Mouse (Mus musculus): ENCODE results near the gene Zbtb20. TPM values are rescaled to one million over a fixed set of nuclear protein-coding genes. Genes with fewer than 3 reads are reported as not detected.
A peak's percentile ranks its signal among the peaks of the same experiment; 100 is the strongest.
"Not testable (repeated sequence)": the region's sequence is repeated elsewhere in the genome, so short reads cannot be mapped to it uniquely, and the experiment has no call there.

Gene Zbtb20
- total RNA-seq, 1 experiment from 2014 or later, result 147 TPM

- DNase-seq, result no peak
Measured at GRCm38 (mm10) chr16:42910716-42911115, 35.0 kb downstream of the Zbtb20 start.

DNA sequence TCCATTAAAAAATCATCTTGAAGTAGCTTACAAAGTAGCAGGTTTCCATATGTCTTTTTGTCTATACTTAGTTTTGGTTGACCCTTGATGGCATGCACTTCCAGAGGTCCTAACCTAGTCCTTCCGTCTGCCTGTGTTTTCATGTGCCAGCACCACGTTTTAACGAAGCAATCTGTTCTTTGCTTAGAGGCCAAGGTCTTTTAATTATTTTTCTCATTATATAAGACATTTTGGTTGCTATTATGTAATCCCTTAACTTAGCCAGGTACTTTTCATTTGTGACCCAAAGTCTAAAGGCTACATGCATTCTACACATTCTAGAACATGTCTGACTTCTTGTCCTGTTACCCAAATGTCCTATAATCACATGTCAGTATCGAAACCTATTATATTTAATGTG is 35.6 kb downstream of the Zbtb20 start:
- no peak for DNase-seq

DNA sequence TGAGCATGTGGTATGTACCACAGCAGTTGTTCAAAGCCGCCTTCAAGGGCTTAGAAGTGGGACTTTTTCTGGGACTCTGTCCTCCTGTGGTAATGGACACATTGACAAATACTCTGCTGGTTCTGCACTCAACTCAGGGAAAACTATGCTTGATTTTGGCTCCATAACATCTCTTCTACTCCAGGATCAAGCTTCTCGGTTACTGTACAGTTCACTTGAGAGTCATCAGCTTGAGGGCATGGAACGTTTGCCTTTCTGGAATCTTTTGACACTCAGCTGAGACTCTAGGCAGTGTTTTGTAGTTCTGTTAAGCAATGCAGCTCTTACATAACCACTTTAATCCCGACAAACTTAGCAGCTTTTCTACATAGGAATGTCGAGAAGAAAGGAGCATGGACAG is 36.1 kb downstream of the Zbtb20 start:
- no peak for DNase-seq

- no peak for DNase-seq
Measured at GRCm38 (mm10) chr16:42913291-42913690, 37.6 kb downstream of the Zbtb20 start.

GRCm38 (mm10) chr16:42914457-42915085 is 38.9 kb downstream of the Zbtb20 start:
- DNase-seq, result peak; percentile 78

DNA sequence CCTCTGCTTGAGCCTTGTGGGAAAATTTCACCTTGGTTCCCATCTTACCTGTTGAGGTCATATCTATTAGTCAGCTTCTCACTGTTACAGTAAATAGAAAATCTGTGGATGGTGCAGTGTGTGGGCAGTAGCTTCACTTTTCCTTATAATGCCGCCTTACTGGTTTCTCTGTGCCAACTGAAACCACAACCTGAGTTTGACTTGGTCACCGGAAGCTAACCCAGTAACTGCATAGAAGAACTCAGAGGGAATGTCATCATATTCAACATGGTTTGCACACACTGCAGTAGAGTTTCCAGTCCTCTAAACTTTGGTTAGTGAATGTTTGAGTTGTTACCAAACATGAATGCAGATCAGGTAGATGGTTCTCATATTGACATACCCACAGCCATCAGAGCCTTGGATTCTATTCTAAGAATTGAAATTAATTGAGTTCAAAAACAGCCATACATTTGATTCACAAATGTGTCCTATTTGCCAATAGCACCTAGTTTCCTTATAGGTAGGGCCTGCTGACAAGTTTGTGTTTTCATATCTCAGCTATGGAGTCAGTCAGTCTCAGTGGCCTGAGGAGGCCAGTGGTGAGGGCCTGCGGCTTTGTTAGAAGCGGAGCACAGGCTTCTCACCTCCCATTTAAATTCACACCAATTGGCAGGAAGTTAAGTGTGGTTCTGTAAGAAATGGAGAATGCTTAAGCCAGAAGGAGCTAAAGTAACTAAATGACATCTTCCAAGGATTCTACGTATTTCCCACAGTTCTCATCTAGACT is 44.5 kb downstream of the Zbtb20 start:
- DNase-seq, result no peak

DNA sequence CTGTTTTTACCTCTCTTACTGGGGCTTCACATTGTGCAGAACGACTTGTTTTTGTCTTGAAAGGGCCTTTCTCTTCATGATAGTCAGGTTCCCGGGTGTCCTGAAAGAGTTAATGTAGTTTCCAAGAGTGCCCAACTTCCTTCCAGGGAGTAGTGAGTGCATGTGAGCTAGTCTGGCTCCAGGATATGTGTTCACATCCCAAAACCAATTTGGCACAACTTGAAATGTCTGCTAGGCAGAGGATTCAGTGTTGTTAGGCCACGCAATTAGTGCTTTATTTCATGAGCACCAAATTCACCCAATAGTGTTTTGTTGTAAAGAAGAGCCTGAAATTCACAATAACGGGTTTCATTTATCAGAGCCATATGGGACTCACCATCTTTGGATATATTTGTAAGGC is 45.8 kb downstream of the Zbtb20 start:
- DNase-seq, result no peak

- DNase-seq, result peak; percentile 50
Measured at GRCm38 (mm10) chr16:42938211-42938610, 62.5 kb downstream of the Zbtb20 start.

DNA sequence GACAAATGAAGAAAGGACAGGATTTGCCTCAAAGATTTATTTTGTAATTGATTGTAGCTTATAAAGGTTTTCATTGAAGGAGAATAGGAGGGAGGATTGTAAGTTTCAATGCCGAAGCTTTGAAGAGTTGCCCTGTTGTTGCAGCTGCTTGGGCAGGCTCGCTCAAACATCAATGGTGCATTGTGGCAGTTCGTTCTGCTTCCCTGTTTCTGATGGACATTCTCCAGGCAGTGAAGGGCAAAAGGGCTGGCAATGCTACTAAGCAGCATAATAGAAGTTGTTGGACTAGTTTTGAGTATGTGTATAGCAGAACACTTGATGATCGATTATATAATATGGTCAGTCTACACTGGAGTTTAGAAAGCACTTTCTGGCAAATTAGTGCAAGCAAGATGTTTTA is 71.3 kb downstream of the Zbtb20 start:
- no peak for DNase-seq

GRCm38 (mm10) chr16:42955401-42955800 is 79.7 kb downstream of the Zbtb20 start:
- not testable (repeated sequence) for DNase-seq

DNA sequence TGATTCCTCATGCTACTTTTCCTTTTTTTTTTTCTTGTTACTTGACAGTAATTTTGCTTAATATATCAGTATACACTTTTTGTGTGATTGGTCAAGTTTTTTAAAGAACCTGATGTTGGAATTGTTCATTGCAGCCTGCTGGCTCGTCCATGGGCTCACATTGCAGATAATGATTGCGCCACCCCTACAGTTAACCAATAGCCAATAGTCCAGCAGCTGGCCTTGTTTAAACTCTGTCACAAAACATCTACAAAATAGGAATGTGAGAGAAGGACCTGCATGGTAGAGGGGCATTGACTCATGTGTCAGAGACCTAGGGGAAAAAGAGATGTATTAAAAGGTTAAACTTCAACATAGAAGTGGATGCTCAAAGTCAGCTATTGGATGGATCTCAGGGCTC is 97.2 kb downstream of the Zbtb20 start:
- DNase-seq, result peak; percentile 9

DNA sequence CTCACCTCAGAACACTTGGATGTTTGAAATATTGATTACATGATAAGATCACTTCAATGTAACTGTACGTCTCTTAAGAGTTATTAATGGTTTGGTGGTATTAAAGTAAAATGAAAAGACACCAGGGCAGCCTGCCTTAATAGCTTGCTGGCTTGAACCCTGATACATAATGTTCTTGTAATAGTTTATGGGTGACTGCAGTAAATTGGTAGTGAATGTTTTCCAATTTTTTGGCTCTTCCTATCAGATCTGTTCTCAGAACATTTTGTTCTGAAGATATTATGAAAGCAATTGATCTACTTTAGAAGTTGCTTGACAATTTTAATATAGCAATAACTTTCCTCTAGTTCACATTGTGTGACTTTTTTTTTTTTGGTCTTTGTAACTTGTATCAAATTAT is 123.2 kb downstream of the Zbtb20 start:
- DNase-seq, result no peak

GRCm38 (mm10) chr16:43026351-43026750 is 150.7 kb downstream of the Zbtb20 start:
- no peak for DNase-seq

GRCm38 (mm10) chr16:43029243-43029642 is 153.6 kb downstream of the Zbtb20 start:
- no peak for DNase-seq

- no peak for DNase-seq
Measured at GRCm38 (mm10) chr16:43035709-43036108, 160.0 kb downstream of the Zbtb20 start.

DNA sequence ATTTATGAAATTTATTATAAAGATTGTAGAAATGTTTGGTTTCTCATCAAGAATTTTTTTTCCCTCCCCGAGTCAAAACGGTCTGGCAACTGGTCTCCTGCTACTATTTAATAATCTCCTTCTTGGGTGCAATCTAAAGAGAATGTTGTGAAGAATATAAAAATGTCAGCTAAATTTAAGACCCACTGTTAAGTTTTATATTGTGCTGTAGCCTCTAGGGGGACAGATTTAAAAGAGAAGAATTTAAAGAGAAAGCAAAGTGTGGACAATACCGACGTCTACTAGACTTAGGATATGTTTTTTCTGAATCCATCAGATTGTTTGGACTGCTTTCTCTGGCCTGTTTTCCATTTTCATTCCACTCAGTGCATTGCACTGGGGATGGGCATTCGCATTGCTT is 160.8 kb downstream of the Zbtb20 start:
- DNase-seq, result no peak

DNA sequence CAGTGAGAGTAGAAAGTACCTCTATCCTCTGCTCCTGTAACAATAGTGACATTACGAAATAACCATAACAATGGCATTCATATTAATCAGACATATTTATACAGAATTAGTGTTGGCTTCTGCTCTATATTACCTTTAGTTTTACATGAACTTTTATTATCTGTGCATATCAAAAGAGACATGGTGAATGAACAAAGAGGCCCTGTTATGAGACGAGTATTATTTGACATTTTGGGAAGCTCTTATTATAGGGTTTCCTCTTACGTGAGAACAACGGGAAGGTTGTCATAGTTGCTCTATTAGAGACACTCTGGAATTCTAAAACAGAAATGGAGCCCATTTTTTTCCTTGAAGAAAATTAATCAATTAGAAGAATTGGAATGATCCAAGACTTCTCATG is 161.6 kb downstream of the Zbtb20 start:
- DNase-seq, result no peak

GRCm38 (mm10) chr16:43045611-43046010 is 169.9 kb downstream of the Zbtb20 start:
- no peak for DNase-seq

DNA sequence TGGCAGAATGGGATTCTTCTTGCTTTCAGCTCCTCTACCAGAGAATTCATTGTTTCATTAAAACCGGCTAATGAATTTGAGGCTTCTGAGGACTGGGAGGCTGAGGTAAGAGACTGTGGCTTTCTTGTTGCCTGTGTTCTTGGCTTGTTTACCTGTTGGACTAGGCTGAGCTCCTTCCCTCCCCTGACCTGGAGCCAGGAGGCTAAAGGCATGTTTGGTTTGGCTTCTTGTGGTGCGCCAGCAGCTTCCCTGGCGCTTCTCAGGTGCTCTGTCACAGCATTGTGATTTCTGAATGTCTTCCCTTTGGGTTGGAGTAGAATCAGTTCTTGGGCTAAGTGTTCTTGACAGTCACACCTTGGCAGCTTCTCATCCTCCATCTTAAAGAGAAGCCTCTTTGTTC is 171.0 kb downstream of the Zbtb20 start:
- DNase-seq, result no peak

DNA sequence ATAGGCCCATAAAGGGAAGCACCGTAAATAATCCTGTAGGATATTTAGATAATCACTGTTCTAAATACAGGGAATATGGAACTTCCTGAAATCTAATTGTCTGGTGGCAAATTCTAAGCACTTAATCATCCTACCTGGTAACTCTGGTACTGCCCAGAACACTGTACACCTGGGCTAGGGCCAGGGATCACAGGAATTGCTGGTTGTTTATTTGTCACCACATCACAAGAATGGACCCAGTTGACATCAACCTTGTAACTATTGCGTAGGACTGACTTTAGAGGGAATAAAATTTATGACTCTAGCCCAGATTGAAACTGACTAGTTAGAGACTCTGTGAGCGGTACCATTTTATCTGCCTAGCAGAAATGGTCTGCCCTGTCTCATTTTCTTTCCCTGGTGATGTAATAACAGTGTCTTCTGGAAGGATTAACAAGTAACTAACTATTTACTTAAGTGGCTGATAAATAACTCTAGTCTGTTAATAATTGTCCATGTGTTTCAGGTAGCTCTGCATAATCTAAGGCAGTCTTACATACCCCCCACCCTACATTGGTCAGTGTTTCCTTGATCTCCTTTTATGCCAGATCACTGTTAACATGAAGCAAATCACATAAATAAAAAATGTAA is 194.1 kb downstream of the Zbtb20 start:
- no peak for DNase-seq

- DNase-seq, result no peak
Measured at GRCm38 (mm10) chr16:43071875-43072274, 196.2 kb downstream of the Zbtb20 start.

GRCm38 (mm10) chr16:43072818-43073594 is 197.3 kb downstream of the Zbtb20 start:
- DNase-seq, result no peak

DNA sequence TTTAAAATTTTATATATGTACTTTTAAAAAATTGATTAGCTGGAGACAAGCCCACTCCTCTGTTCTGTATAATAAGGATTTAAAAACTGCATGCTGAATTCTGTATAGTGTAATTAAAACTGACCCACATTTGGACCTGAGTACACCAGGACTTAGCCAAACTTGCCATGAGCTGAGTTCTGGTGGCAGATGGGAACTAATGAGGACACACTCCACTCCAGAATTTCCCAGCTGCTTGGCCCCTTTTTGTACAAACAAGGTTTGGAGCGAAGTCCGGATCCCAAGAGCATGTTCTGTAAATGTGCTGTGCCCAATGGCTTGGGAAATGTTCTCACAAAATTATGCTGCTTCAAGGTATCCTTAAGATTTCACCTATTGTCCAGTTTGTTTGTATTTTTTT is 204.7 kb downstream of the Zbtb20 start:
- DNase-seq, result no peak
